Mouse (Mus musculus) liver, postnatal 0 days (tissue): ENCODE data around the gene Mtfp1.

Experiments
- CTCF ChIP-seq: sonication (generic); IDR thresholded peaks from 2 replicates; pipeline ENCODE4 v1.5.1; 2016; ENCODE audit warnings: antibody characterized with exemption, low read depth
- EP300 ChIP-seq: IDR thresholded peaks from 2 replicates; pipeline ENCODE4 v1.6.1; 2016; ENCODE audit warnings: antibody characterized with exemption, low read depth, mild to moderate bottlenecking

GRCm38 (mm10) chr11:4108691-4109090 is 13.4 kb upstream of the Mtfp1 start:
- no peak for TF ChIP-seq CTCF
- TF ChIP-seq EP300 = no peak
